Mouse (Mus musculus) embryonic facial prominence, embryonic 11.5 days (tissue): Measurements from ENCODE around the gene Il1rap. TPM values are rescaled to one million over a fixed set of nuclear protein-coding genes. Genes with fewer than 3 reads are reported as not detected.

Source experiments
- ATAC-seq: fragments of 200-750 bp; cut with Nextera tagmentation; replicated peaks from 2 replicates; pipeline ENCODE4 v1.8.0; 2017; ENCODE audit warnings: low read depth; ENCODE audit not compliant: insufficient number of reproducible peaks, low FRiP score, low TSS enrichment
- DNase-seq: peaks from one replicate; pipeline ENCODE4 v3.0.0-alpha.2; 2015; ENCODE audit warnings: low spot score
- H3K27ac ChIP-seq: fragments of 300-500 bp; sonication (generic); replicated peaks from 2 replicates; pipeline ENCODE4 v1.5.1; 2014; ENCODE audit warnings: mild to moderate bottlenecking, low read depth, low read length, control low read depth
- H3K27me3 ChIP-seq: fragments of 300-500 bp; sonication (generic); 2 replicates; pipeline ENCODE4 v1.6.1; 2014; ENCODE audit warnings: mild to moderate bottlenecking, low read length, moderate library complexity, mixed read lengths; ENCODE audit not compliant: control insufficient read depth, insufficient read depth
- H3K36me3 ChIP-seq: fragments of 300-500 bp; sonication (generic); replicated peaks from 2 replicates; pipeline ENCODE4 v1.6.1; 2014; ENCODE audit warnings: low read depth, mild to moderate bottlenecking, low read length, moderate library complexity, mixed read lengths; ENCODE audit not compliant: control insufficient read depth, insufficient read depth
- H3K4me1 ChIP-seq: fragments of 300-500 bp; sonication (generic); 2 replicates; pipeline ENCODE4 v1.6.1; 2014; ENCODE audit warnings: low read length, mixed read lengths; ENCODE audit not compliant: control insufficient read depth, insufficient read depth
- H3K4me2 ChIP-seq: fragments of 300-500 bp; sonication (generic); 2 replicates; pipeline ENCODE4 v1.6.1; 2014; ENCODE audit warnings: low read depth, mild to moderate bottlenecking, control low read depth, low read length, moderate library complexity
- H3K4me3 ChIP-seq: fragments of 300-500 bp; sonication (generic); 2 replicates; pipeline ENCODE4 v1.5.1; 2014; ENCODE audit warnings: low read depth, low read length, control low read depth
- H3K9ac ChIP-seq: fragments of 300-500 bp; sonication (generic); replicated peaks from 2 replicates; pipeline ENCODE4 v1.6.1; 2014; ENCODE audit warnings: mild to moderate bottlenecking, control low read depth, low read length
- H3K9me3 ChIP-seq: fragments of 300-500 bp; sonication (generic); replicated peaks from 2 replicates; pipeline ENCODE4 v1.6.1; 2016; ENCODE audit warnings: mild to moderate bottlenecking, low read length, inconsistent platforms, mixed read lengths; ENCODE audit not compliant: control insufficient read depth
- WGBS: fragments of 180-500 bp; shearing (Covaris S2); extraction: QIAGEN DNeasy Blood & Tissue Kit; methylation state at CpG from one replicate; pipeline ENCODE4 v1.1.7; 2014; 5-methylcytosine and 5-hydroxymethylcytosine counted together
- polyA plus RNA-seq: library from polyadenylated mRNA; unstranded; fragments of >200 nt; fragmentation: Nextera tagmentation; extraction: Ambion mirVana; gene quantifications from 2 replicates; pipeline ENCODE4 v1.2.1, GENCODE M21; 2014

The Il1rap gene
- polyA plus RNA-seq, 1 experiment from 2014 or later = 5.1 TPM

GRCm38 (mm10) chr16:26562771-26563170, 18.7 kb upstream of the Il1rap start:
- H3K4me2 ChIP-seq = no peak overlapping the region
- WGBS = 77% methylated on average over 2 of the region's 2 CpGs
- no peaks in the 10 kb centered on the region for H3K36me3 ChIP-seq
- no peak for DNase-seq
- no peak overlapping the region for H3K4me3 ChIP-seq
- no peak overlapping the region for H3K9ac ChIP-seq
- ATAC-seq = no peak
- H3K27me3 ChIP-seq = no peaks in the 10 kb centered on the region
- no peak overlapping the region for H3K27ac ChIP-seq
- H3K4me1 ChIP-seq = no peaks in the 10 kb centered on the region
- H3K9me3 ChIP-seq = no peaks in the 10 kb centered on the region

GRCm38 (mm10) chr16:26569387-26569978, 12.0 kb upstream of the Il1rap start:
- no peaks in the 10 kb centered on the region for H3K4me1 ChIP-seq
- H3K27me3 ChIP-seq = no peaks in the 10 kb centered on the region
- no peaks in the 10 kb centered on the region for H3K9me3 ChIP-seq
- no peak overlapping the region for H3K4me2 ChIP-seq
- H3K36me3 ChIP-seq = no peaks in the 10 kb centered on the region
- no peak for DNase-seq
- no peak for ATAC-seq
- H3K4me3 ChIP-seq = no peak overlapping the region
- no peak overlapping the region for H3K27ac ChIP-seq
- H3K9ac ChIP-seq = no peak overlapping the region

GRCm38 (mm10) chr16:26571836-26572235, 9.7 kb upstream of the Il1rap start:
- no peak overlapping the region for H3K4me2 ChIP-seq

GRCm38 (mm10) chr16:26574173-26574572, 7.3 kb upstream of the Il1rap start:
- Histone ChIP-seq H3K27ac (no peak overlapping the region), H3K4me3 (no peak overlapping the region), H3K4me2 (no peak overlapping the region), H3K36me3 (no peaks in the 10 kb centered on the region), H3K4me1 (no peaks in the 10 kb centered on the region), H3K9ac (no peak overlapping the region), H3K27me3 (no peaks in the 10 kb centered on the region), H3K9me3 (no peaks in the 10 kb centered on the region)
- no peak for DNase-seq
- 90% methylated on average over 5 of the region's 5 CpGs for WGBS
- no peak for ATAC-seq

More at GRCm38 (mm10) chr16:26571836-26572235, 9.7 kb upstream of the Il1rap start:
- 92% methylated on average over 2 of the region's 2 CpGs for WGBS
- Histone ChIP-seq H3K36me3 (no peaks in the 10 kb centered on the region), H3K27me3 (no peaks in the 10 kb centered on the region), H3K27ac (no peak overlapping the region), H3K9ac (no peak overlapping the region), H3K4me3 (no peak overlapping the region), H3K9me3 (no peaks in the 10 kb centered on the region), H3K4me1 (no peaks in the 10 kb centered on the region)
- no peak for DNase-seq
- no peak for ATAC-seq

GRCm38 (mm10) chr16:26581913-26582376, 441 bp downstream of the Il1rap start:
- no peaks in the 10 kb centered on the region for H3K4me1 ChIP-seq
- no peaks in the 10 kb centered on the region for H3K9me3 ChIP-seq
- H3K9ac ChIP-seq = peak overlapping the region; percentile 69
- peak overlapping the region; percentile 64 for H3K4me3 ChIP-seq
- ATAC-seq (peak; percentile 67), DNase-seq (peak; percentile 50)
- H3K4me2 ChIP-seq = peak overlapping the region; percentile 85
- under 1% methylated on average over 16 of the region's 16 CpGs for WGBS
- no peaks in the 10 kb centered on the region for H3K36me3 ChIP-seq
- H3K27ac ChIP-seq = no peak overlapping the region
- H3K27me3 ChIP-seq = no peaks in the 10 kb centered on the region

GRCm38 (mm10) chr16:26585806-26586205, 4.3 kb downstream of the Il1rap start:
- Histone ChIP-seq H3K9me3 (no peaks in the 10 kb centered on the region), H3K4me3 (no peak overlapping the region), H3K9ac (no peak overlapping the region), H3K27me3 (no peaks in the 10 kb centered on the region), H3K4me1 (no peaks in the 10 kb centered on the region), H3K36me3 (no peaks in the 10 kb centered on the region), H3K4me2 (no peak overlapping the region), H3K27ac (no peak overlapping the region)
- 84% methylated on average over 5 of the region's 5 CpGs for whole genome bisulfite sequencing
- no peak for ATAC-seq
- DNase-seq = no peak

- 78% methylated on average over 4 of the region's 4 CpGs for WGBS
- H3K4me1 ChIP-seq = no peaks in the 10 kb centered on the region
- ATAC-seq (no peak), DNase-seq (no peak)
- H3K27me3 ChIP-seq = no peaks in the 10 kb centered on the region
- no peak overlapping the region for H3K4me3 ChIP-seq
- H3K4me2 ChIP-seq = no peak overlapping the region
- no peaks in the 10 kb centered on the region for H3K9me3 ChIP-seq
- no peak overlapping the region for H3K27ac ChIP-seq
- no peak overlapping the region for H3K9ac ChIP-seq
- H3K36me3 ChIP-seq = no peaks in the 10 kb centered on the region
Observed at GRCm38 (mm10) chr16:26590897-26591570, 9.5 kb downstream of the Il1rap start.

- no peaks in the 10 kb centered on the region for H3K36me3 ChIP-seq
- WGBS = 37% methylated on average over 7 of the region's 7 CpGs
- DNase-seq = no peak
- no peaks in the 10 kb centered on the region for H3K27me3 ChIP-seq
- ATAC-seq = no peak
- no peak overlapping the region for H3K9ac ChIP-seq
- H3K4me1 ChIP-seq = no peaks in the 10 kb centered on the region
- no peaks in the 10 kb centered on the region for H3K9me3 ChIP-seq
- no peak overlapping the region for H3K4me2 ChIP-seq
- H3K27ac ChIP-seq = no peak overlapping the region
- no peak overlapping the region for H3K4me3 ChIP-seq
Observed at GRCm38 (mm10) chr16:26596440-26596839, 14.9 kb downstream of the Il1rap start.
